Comparison of ENCODE assay signal across 8 mouse cellular contexts in the genomic region with DNA sequence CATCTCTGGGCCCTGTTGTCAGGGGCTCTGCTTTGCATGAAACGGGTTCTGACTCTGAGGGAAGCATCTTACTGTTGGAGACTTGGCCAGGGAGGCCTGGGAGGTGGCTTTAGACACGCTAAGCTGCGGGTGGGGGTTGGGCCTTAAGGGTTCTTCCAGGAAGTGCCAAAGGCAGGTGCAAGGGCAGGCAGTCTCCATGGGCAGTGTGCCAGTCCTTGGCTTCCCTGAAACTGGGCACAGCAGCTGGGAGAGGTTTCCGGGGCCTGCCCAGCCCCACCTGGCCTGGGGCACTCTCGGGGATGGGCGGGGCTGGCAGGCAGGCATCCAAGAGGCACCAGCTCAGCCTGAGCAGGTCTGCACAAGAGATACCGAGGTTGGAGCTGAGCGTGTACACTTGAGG. TPM values are rescaled to one million over a fixed set of nuclear protein-coding genes. Genes with fewer than 3 reads are reported as not detected.
DNase-seq lines count a peak whose midpoint lies in the region; ATAC-seq lines count a peak whose summit lies in the region.

No protein-coding gene starts in this region.

- no peaks in the 10 kb centered on the region for H3K9me3 ChIP-seq in heart, embryonic 10.5 days
- H3K9me3 ChIP-seq in limb, embryonic 12.5 days, result no peaks in the 10 kb centered on the region

- H3K4me1 ChIP-seq in heart, embryonic 10.5 days, result peaks cover 92% of the 10 kb centered on the region
- H3K4me1 ChIP-seq in limb, embryonic 12.5 days (replicated peaks), result peaks cover 80% of the 10 kb centered on the region

- peaks cover 57% of the 10 kb centered on the region for H3K27me3 ChIP-seq in heart, embryonic 10.5 days (ENCODE audit: insufficient read depth, poor library complexity, severe bottlenecking)
- peaks cover 43% of the 10 kb centered on the region for H3K27me3 ChIP-seq in limb, embryonic 12.5 days

- no peak for DNase-seq in heart, embryonic 10.5 days (ENCODE audit: low spot score)
- no peak for DNase-seq in heart, adult 9 months (ENCODE audit: low spot score in 2 of 2)
- DNase-seq in NIH3T3 (ENCODE audit: low read depth), result peak; percentile 41
- peak; percentile 77 to 78 for DNase-seq in heart, postnatal 10 days
- peak; percentile 73 for DNase-seq in testis, postnatal 10 days (ENCODE audit: low spot score)
- no peak for DNase-seq in right cerebral cortex, adult 18-20 months
- DNase-seq in right cerebral cortex, postnatal 36 days (ENCODE audit: low spot score in 2 of 2), result no peak

- no peaks in the 10 kb centered on the region for H3K36me3 ChIP-seq in heart, embryonic 10.5 days
- no peaks in the 10 kb centered on the region for H3K36me3 ChIP-seq in limb, embryonic 12.5 days

- H3K9ac ChIP-seq in limb, embryonic 12.5 days (replicated peaks), result 0 out of 2 replicates have a peak overlapping the region, but pooled peaks have one; percentile 1

- peak overlapping the region; percentile 19 for H3K4me2 ChIP-seq in limb, embryonic 12.5 days

- H3K4me3 ChIP-seq in heart, embryonic 10.5 days, result no peak overlapping the region
- no peak overlapping the region for H3K4me3 ChIP-seq in limb, embryonic 12.5 days (replicated peaks)

- intact Hi-C loops in heart, postnatal 10 days (cut with DNase I), result no loop called here

- ATAC-seq in limb, embryonic 12.5 days (ENCODE audit: insufficient number of reproducible peaks, insufficient read depth, low FRiP score, low TSS enrichment, low read depth), result no peak

- peak overlapping the region; percentile 91 for H3K27ac ChIP-seq in heart, embryonic 10.5 days
- peak overlapping the region; percentile 95 for H3K27ac ChIP-seq in limb, embryonic 12.5 days

- WGBS in heart, embryonic 10.5 days, result 29% methylated on average over 8 of the region's 8 CpGs
- 31% methylated on average over 8 of the region's 8 CpGs for WGBS in limb, embryonic 12.5 days

RNA-seq across cellular contexts. Expression of a gene that starts 7.8 kb away (rescaled TPM):
- 17.1 and 20.1 TPM in 2 replicates for polyA plus RNA-seq in heart, embryonic 10.5 days (2016; fragmentation: Nextera tagmentation; extraction: Ambion mirVana)
- 10 to 100 TPM; 11.5 to 18.3 TPM for total RNA-seq in heart, postnatal 10 days (2021)
- 19.4 and 20.6 TPM in 2 replicates for polyA plus RNA-seq in limb, embryonic 12.5 days (2016; fragmentation: Nextera tagmentation; extraction: Ambion mirVana)

RNA-seq across cellular contexts. Expression of a gene that starts 19.6 kb away (rescaled TPM):
- polyA plus RNA-seq in heart, embryonic 10.5 days (2016; fragmentation: Nextera tagmentation; extraction: Ambion mirVana), result 39.7 and 47.3 TPM in 2 replicates
- 10 to 100 TPM; 10.2 to 11.9 TPM for total RNA-seq in heart, postnatal 10 days (2021)
- 74.8 and 75.2 TPM in 2 replicates for polyA plus RNA-seq in limb, embryonic 12.5 days (2016; fragmentation: Nextera tagmentation; extraction: Ambion mirVana)

RNA-seq across cellular contexts. Expression of a gene that starts 36.9 kb away (rescaled TPM):
- polyA plus RNA-seq in heart, embryonic 10.5 days (2016; fragmentation: Nextera tagmentation; extraction: Ambion mirVana), result 348 and 363 TPM in 2 replicates
- 100 to 1,000 TPM; 163 to 175 TPM for total RNA-seq in heart, postnatal 10 days (2021)
- polyA plus RNA-seq in limb, embryonic 12.5 days (2016; fragmentation: Nextera tagmentation; extraction: Ambion mirVana), result 318 and 327 TPM in 2 replicates

Comparison
In these comparisons a context has a peak if more than half of its experiments do, and no peak if none do; other contexts are left out.
1. DNase-seq: peak in NIH3T3 (single experiment), heart, postnatal 10 days (2 of 2) and testis, postnatal 10 days (single experiment); none in heart, embryonic 10.5 days (single experiment), heart, adult 9 months (0 of 2), right cerebral cortex, adult 18-20 months (single experiment) and right cerebral cortex, postnatal 36 days (0 of 2).